Mouse (Mus musculus): ENCODE results near the gene Krt13.

Gene Krt13

DNA sequence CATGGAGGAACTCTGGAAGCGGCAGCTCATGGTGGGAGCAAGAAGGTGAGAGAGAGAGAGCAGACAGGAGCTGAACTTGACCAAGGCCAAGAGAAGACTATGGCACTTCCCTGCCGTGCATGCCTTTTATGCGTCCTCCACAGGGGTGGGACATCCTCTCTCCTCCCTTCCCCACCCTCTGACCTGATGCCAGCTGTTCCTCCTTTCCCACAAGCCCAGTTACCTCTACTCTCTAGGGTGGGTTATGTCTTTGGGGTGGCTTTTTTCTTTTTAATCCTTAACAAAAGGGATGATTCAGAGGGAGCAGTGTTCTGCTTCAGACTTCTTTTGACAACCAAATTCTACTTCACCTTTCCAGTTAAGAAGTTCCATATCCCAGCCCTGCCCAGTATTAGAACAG is at the start of gene Krt13:
Gene Krt13 (minus strand): TSS at position 101 of the 400 bp plus-strand sequence.
- DNase-seq: no peak

DNA sequence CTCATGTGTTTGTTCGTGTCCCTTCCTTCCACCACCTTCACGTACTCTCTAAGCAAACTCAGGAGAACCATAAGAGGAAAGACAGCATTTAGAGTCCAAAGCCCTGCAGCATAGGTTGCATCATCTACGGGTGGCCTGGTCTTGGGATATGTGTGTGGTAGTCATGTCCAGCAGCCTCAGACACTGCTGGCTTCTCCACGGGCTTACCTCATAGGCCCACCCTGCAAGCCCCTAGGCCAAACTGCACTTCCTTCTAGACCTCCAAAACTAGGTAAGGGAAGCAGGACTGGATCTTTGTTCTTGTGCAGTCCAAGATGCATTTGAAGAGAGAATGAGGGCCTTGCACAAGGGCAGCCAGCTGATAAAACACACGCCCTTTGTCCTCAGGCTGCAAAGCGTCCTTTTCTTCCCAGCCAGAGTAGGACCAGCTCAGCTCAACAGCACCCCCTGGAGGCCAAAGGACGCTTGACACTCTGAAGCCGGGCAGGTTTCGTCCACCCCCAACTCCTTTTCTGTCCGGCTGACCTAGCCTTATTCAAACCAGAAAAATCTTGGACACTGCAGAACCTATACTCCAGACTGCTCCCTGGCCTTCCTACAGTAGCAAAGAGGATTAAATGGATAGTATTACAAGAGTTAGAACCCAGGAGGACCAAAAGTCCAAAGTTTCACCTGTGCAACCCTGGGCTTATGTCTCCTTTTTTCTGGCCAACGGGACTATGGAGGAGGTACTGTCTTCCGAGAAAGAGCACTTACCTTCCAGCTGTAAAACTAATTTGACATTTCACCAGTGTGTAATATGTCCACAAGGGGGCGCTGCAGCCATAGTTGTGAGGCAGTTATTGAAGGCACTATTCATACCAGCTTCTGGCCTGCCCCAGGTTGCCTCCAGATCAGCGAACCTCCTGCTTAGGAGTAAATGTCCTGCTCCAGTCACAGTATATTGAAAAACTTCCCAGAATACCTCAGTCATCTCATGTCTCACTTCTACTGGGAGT is 47.7 kb upstream of the Krt13 start:
- DNase-seq: peak; percentile 25 to 55

DNA sequence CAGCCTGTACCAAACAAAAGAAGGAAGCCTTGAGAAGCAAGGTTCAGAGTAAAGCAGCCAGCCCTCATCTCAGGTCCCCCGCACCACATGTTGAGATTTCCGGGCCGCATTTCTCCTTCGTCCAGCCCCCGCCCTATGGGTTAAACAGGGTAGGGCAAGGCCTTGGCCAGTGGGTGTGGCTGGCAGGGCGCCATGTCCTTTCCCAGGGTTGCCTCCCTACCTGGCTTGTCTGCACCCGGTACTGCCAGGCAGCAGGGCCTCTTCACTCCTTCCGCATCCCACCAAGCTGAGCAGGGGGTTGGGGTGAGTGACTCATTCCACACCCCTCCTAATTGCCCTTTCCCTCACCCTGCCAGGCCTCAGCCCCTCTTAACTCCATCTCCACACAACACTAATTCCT is 46.7 kb upstream of the Krt13 start:
- peak in 1 of 2 experiments; percentile 2 for DNase-seq

DNA sequence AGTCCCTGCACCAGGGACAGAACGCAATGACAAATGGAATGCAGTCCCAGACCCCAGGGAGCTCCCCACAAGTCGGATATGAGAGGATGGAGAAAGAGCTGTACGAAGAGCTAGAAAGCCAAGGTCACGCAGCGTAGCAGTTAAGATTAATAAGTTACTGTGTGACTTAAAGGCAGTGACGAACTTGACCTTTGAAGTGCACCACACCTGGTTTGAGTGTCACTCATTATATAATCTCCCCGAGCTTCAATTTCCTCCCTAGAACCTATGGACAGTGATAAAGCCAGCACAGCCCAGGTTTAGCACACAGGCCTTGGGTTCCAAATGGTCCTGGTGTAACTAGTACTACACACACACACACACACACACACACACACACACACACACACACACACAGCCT is 43.0 kb upstream of the Krt13 start:
- DNase-seq: no peak

DNA sequence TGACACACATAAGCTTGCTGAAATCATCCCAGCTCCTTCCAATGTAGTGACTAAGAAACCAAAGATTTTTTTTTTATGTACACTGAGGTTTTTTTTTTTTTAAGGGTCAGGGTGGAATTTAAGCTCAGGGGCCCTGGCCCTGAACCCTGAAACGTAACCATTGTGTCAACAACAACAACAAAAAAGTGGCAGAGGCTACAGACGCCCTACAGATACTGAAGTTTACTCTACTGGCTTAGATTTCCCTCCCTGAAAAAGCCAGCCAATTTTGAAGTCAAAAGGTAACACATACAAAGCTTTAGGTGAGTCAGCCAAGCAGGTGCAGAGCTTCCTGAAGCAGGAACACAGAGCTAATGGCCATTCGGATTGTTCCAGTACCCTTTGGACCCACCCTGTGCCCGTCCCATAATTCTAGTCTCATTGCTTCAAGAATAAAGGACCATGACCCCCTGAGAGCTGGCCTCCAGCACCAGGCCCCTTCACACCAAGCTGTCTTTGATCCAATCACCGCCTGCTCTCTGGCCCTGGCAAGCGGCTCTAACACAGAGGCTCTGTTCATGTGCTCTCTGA is 36.6 kb upstream of the Krt13 start:
- DNase-seq: no peak

DNA sequence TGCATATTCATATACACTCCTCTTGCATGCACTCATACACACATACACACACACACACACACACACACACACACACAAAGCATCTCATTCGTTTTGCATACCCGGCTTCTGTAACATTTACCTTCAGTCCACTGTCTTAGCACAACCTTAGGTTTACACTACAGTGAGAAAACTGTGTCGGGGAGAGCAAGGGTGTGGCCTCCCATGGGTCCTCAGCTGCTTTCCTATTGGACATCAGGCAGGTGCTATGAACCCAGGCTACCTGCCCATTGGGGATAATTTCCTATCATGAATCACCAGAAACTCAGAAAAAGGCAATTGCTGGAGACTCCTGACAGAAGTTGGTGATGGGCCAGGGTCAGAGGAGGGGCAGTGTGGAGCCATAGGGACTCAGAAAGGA is 36.0 kb upstream of the Krt13 start:
- DNase-seq: no peak

DNA sequence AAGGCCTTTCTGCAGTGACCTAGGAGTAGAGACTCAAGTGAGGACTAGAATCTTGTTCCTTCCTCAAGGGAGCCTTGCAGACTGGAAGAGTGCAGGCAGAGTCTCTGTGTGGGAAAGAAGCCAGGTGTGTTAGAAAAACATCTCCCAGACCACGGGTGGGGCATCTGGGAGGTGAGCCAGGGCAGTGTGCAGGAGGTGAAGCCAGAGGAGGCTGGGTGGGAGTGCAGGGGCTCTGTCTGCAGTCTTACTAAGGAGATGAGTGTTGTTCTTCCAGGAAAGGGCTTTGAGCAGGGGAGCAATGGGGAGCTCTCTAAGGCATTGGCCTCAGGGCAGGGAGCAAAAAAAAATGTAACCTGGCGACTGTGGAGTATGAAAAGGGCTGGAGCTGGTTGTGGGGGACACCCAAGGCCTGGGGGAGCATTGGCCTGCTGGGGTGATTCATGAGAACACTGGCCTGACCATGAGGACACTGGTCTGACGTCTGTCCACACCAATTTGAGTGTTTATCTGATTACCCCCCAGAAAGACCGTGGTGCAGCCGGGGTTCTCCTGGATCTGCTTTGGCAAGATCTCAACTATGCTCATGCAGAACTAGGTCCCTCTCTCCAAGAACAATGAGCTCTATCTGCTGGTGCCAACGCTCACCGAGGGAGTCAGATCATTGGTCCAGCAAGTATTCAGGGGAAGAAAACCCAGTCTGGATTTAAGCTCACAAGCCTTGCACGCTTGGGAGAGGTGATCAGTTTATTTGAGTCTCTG is 34.3 kb upstream of the Krt13 start:
- no peak for DNase-seq

DNA sequence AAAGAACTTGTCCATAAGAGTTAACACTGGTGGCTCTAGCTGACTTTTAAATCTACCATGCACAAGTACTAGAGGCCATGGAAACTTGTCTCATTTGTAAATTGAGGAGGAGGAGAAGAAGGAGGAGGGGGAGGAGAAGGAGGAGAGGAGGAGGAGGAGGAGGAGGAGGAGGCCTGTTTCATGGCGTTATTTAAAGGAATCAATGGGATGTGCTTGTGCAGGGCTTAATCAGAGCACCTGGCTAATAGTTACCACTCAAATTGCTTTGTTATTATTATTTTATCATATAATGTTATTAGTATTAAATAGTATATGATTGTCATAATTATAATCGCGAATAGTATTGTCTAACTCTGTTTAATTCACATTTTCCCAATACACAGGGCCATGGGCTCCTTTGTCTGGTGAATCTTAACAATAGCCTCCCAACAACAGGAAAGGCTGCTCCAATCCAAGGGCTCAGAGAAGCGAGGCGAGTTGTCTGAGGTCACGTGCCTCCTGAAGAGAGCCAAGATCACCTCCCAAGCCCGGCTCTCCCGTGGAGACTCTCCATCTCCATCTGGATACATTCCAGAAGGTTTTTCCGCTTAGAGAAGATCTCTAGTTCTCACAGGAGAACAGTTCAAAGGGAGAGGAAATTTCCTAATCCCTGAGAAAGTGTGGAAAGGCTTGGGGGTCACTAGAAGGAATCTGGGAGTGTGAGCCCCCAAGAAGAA is 27.4 kb upstream of the Krt13 start, which contains the start of gene Krt19:
Gene Krt19 (minus strand): TSS at position 51 of the 716 bp plus-strand sequence.
- no peak for DNase-seq

DNA sequence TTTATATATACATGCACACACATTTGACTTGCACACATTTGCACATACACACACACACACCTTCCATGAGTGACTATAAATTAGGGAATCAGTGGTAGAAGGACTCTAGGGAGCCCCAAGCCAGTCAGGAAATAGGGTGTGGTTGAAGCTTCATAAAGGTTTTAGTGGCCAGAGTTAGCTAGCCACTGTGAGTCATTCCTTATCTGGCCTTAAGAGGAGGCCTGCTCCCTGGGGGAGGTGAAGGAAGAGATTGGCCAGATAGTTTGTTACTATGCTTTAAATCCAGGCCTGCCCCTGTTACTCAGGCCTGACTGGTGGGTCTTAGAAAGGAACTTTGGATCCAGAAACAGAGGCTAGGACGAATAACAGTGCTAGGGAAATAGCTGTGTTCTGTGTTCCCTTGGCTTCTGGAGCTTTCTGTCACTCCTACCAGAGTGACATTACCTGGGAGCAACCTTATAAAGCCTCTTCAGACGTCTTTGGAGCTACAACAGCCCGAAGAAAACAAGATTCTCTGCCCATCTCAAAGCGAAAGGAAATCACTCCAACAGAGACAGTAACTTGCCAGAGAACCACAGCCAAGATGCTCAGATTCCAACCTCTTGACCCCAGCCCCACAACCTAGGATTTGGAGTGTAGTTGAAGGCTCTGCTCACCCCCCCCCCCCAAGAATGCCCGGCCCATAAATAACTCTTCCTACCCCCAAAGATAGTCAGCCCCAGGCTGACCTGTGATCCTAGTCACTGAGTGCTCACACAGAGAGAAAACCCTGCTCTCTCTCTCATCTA is 26.4 kb upstream of the Krt13 start:
- DNase-seq: no peak

DNA sequence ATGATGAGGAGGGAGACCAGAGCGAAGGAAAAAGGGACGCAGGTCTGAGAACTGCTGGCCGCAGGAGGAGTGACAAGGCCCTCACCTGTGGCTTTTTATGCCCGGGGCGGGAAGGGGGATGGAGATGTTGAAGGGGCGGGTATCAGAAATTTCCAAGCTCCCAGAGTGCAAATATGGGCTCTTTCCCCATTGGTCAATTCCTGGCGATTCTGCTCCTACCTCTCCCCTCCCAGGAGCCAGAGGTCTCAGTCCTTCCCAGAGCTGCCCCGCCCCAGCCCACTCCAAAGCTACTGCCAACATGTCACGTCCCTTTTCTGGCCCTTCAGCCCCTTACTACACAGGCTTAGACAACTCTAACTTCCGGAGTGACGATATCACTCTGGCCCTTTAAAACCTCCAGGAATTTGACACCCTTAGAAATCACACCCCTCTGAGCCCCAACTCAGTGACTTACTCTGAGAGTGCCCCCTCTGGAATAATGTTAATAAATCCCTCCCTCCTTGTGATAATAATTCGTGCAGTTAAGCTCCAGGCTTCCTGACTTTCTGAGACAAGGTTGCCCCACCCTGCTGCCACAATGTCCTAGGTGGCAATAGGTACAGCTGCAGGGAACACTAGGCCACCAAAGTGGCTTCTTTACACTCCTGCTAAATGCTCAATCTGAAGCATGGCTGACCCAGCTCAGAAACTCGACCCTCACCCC is 24.6 kb upstream of the Krt13 start:
- DNase-seq: no peak

DNA sequence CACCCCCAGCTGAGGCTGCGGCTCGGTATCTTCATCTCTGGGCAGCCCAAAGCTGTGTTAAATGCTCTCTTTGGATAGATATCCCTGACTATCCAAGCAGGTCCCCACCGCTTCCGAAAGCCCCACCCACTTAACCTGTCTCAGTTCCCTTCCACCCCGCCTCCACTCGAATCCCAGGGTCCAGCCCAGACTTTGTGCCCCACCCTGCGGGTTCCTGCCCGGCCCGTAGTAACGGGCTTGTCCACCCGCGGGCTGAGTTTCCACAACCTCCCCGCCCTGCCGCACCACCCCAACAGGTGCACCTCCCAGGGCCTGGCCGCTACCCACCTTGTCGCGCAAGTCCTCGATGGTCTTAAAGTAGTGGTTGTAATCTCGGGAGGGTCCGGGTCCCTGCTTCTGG is 23.7 kb upstream of the Krt13 start:
- no peak for DNase-seq

DNA sequence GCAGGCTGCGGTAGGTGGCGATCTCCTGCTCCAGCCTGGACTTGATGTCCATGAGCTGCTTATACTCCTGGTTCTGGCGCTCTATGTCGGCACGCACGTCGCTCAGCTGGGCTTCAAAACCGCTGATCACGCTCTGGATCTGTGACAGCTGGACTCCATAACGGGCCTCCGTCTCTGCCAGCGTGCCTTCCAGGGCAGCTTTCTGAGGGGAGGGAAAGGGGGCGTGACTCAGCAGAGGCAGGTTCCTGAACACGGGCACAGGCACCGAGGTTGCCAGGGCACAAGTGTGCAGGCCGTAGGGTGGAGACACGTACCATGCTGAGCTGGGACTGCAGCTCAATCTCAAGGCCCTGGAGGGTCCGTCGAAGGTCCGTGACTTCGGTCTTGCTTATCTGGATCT is 19.6 kb upstream of the Krt13 start:
- DNase-seq: no peak

DNA sequence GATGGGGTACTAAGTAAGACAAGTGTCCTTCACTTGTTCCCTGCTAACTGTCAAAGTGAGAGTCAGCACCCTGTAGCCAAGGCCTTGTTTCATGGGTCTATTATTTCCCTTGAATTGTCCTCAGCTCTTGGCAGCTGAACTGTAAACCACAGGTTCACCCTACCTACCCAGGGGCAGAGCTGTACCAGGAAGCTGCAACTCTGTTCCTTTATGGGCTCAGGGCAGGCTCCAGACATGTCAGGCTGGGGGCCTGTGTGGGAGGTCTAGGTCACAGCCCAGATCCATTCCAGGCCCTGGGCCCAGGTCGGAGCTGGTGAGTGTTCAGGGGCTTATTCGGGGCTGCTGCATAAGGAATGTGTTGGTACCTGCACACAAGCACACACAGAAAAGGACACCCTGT is 18.0 kb upstream of the Krt13 start:
- no peak for DNase-seq

DNA sequence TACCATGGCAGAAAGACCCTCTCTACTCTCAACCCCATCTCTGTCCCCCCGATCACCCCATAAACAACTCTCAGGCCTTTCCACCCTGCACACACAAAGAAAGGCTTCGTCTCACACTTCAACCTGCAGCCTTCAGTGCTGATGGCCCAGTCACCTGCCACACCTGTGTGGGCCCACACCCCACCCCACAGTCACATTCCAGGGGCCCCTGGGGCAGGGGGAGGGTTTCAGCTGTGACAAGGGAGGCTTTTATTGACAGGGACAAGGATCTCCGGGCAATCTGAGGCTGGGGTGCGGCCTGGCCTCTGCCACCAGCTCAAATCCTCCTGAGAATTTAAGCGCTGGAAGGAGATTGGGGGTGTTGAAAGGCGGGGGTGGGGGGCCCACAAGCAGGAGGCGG is 17.4 kb upstream of the Krt13 start:
- no peak for DNase-seq

DNA sequence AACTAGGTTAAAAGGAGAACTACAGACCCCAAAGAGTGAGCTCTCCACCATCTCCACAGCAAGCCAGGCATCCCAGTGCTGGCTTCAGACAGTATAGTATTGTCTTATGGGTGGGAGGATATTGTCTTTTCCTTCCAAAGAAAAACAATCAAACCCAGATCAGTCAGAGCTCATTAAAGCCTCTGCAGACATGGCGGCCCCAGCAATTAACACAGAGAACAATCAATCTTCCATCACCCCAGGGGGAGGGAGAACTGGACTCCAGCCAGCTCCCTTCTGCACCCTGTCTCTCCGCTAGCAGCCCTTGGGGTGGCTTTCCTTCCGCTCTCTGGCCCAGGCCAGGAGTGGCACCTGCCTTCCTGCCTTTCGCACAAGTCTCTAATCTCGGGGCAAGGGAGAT is 16.3 kb upstream of the Krt13 start:
- DNase-seq: no peak

DNA sequence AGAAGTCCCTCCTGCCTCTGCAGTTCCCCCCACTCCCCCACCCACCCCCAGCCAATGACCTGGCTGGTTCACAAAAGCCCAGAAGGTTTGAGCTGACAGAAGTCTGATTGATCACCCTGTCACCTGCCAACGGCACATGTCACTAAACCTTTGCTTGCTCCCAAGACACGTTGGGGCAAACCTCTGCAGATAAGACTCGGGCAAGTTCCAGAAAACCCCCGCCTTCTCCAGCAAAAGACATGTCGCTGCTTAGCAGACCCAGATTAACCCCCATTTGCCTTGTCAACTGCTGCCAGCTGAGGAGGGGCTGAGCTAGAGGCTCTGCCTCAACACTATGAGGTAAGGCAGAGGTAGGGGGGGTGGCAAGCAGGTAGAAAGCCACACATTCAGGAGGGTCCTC is 15.2 kb upstream of the Krt13 start:
- no peak for DNase-seq

DNA sequence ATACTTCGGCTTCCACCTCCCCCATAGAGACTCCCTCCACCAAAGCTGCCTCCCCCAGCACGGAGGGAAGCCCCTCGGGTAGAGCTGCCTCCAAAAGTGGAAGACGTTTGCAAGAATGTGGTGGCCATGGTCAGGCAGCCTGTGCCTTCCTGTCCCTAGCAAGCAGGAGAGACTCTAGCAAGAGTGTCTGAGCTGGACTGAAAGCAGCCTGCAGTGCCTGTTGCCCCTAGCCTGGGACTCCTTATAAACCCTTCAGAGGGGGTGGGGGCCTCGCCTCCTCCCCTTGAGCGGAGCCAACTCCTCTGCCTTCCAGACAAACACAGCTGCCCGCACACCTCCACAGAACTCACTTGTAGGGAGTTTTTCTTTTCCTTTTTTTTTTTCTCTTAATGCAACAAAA is 14.4 kb upstream of the Krt13 start, which contains the start of gene Krt15:
Gene Krt15 (minus strand): TSS at position 198 of the 400 bp plus-strand sequence.
- no peak for DNase-seq

DNA sequence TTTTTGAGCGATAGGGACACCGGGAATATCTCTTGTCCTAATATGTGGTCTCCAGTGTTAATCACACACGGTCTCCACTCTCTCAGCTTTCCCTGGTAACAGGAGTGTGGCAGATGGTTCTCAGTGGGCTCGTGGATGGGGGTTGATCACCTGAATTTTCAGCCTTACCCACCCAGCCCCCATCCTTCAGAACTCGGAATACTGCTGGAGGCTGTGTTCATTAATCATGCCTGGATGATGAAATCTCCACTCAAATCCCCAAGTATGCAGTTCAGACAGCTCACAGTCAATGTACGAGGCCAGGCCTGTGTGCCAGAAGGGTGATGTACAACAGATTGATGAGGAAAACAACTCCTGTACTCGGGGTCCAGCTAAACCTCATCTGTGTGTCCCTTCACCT is 3.5 kb upstream of the Krt13 start:
- DNase-seq: no peak

DNA sequence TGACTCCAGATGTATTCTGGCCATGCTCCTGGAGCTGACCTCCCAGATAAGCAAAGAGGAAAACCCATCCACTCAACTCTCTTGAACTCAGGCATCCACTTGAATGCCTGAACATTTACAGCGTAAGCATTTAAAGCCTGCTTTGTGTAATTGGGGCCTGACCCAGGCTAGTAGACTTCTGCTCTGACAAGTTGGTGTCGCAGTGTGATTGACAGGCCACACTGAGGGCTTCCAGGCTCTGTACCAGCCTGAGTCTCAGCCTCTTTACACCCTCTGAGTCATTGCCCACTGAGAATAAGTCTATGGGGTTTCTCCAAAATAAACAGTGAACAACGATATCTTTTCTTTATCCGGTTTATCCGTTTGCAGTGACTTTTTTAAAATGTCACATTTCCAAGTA is 1.0 kb downstream of the Krt13 start:
- DNase-seq: no peak

DNA sequence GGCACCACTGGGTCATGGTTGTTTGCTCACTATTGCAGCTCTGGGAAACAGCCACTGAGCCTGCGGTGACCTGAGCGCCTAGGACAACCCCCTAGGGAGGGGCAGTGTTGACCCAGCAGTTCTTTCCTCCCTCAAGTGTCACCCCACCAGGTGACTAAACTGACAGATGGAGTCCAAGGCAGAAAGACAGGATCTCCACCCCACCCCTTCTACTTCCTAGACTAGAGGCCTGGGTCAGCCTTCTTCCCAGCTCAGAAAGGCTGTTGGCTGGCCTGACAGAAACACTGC is 7.7 kb downstream of the Krt13 start:
- no peak for DNase-seq

DNA sequence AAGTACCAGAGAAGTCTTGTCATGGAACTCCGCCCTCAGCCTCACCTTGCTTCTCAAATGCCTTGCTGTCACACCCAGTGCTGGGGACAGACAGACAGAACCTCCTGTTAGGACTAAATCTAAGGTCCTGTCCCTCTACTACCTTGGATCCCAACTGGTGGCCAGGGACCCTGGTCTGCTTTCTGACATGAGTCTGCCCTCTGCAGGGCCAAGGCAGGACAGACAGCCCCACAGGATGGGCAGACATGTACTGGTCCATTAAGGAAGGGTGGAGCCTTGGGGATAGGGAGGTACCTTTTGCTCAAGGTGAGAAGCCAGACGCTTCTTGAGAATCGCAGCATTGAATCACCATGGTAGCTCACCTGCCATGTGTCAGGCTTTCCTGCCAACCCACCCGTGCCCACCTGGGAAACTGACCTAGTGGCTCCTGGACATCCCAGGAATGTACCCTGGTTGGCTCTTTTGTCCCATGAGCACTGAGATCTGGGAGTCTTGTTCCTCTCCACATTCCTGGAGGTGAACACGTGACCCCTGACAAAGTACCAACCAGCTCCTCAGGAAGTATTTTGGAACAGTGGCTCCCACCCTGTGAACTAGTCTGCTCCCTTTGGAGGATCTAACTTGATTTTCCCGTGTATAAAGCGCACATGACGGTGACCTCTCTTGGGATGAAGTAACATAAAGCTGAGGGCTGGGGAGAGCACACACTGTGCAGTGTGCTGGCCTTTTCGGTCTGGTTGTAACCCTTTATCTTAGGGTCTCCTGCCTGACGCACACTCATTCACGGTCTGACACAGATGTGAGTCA is 8.2 kb downstream of the Krt13 start:
- DNase-seq: no peak

Data from cerebellum, adult 18-20 months (tissue).